Mouse (Mus musculus) midbrain, embryonic 13.5 days (tissue): ENCODE measurements at regions not wholly inside any gene's neighbourhood (a gene's known extent, or its start where the extent isn't known, plus 50 kb on each side); places are given as distances from the start of the nearest gene placed in this dataset.
A peak's percentile ranks its signal among the peaks of the same experiment; 100 is the strongest.

Experiments used
- ATAC-seq: fragments of 200-750 bp; cut with Nextera tagmentation; 2 replicates; pipeline ENCODE4 v1.8.0; 2017; ENCODE audit warnings: mild to moderate bottlenecking, moderate TSS enrichment, moderate library complexity
- H3K27ac ChIP-seq: fragments of 300-500 bp; sonication (generic); 2 replicates; pipeline ENCODE4 v1.5.1; 2015; ENCODE audit warnings: inconsistent platforms, mild to moderate bottlenecking, moderate library complexity
- H3K27me3 ChIP-seq: fragments of 300-500 bp; sonication (generic); 2 replicates; pipeline ENCODE4 v1.6.1; 2015; ENCODE audit warnings: mild to moderate bottlenecking, inconsistent platforms
- H3K36me3 ChIP-seq: fragments of 300-500 bp; sonication (generic); 2 replicates; pipeline ENCODE4 v1.6.1; 2015; ENCODE audit warnings: mild to moderate bottlenecking, inconsistent platforms
- H3K4me1 ChIP-seq: fragments of 300-500 bp; sonication (generic); replicated peaks from 2 replicates; pipeline ENCODE4 v1.6.1; 2015; ENCODE audit warnings: inconsistent platforms
- H3K4me2 ChIP-seq: fragments of 300-500 bp; sonication (generic); replicated peaks from 2 replicates; pipeline ENCODE4 v1.6.1; 2015; ENCODE audit warnings: moderate library complexity, mild to moderate bottlenecking, inconsistent platforms
- H3K4me3 ChIP-seq: fragments of 300-500 bp; sonication (generic); replicated peaks from 2 replicates; pipeline ENCODE4 v1.5.1; 2015; ENCODE audit warnings: mild to moderate bottlenecking, inconsistent platforms
- H3K9ac ChIP-seq: fragments of 300-500 bp; sonication (generic); replicated peaks from 2 replicates; pipeline ENCODE4 v1.6.1; 2015; ENCODE audit warnings: mild to moderate bottlenecking, inconsistent platforms
- H3K9me3 ChIP-seq: fragments of 300-500 bp; sonication (generic); 2 replicates; pipeline ENCODE4 v1.6.1; 2016; ENCODE audit warnings: mild to moderate bottlenecking, inconsistent platforms
- WGBS: fragments of 180-500 bp; shearing (Covaris S2); methylation state at CpG from one replicate; pipeline ENCODE4 v1.1.7; 2015; 5-methylcytosine and 5-hydroxymethylcytosine counted together

DNA sequence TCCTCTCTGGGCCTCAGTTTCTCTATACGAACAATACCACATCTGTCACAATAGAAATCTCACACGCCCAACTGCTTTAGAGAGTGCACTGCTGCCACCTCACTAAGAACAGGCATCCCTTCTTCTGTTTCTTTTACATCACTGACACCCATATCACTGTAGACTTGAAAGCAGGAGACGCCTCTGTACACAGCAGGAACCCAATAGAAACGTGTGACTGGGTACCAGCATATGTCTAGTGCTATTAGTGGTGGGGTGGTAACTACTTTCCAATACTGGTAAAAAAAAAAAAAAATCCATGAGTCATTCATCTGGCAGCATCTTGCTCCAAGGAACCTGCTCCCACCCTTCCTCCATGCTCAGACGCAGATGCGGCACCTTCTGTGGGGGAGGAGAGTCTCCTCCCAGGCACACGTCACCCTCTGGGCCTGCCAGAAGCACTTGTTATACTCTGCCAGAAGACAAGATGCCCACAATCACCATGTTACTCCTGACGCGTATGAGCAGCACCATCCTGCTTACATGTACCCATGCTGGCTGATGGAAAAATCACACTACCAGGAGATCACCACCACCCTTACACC is 151.3 kb upstream of the Plxna4 start:
- H3K4me3 ChIP-seq = no peak overlapping the region
- H3K27ac ChIP-seq = no peak overlapping the region
- no peak overlapping the region for H3K9ac ChIP-seq
- no peaks in the 10 kb centered on the region for H3K27me3 ChIP-seq
- H3K4me1 ChIP-seq = no peaks in the 10 kb centered on the region
- H3K36me3 ChIP-seq = no peaks in the 10 kb centered on the region
- H3K9me3 ChIP-seq = no peaks in the 10 kb centered on the region
- no peak for ATAC-seq
- WGBS = 91% methylated on average over 9 of the region's 9 CpGs
- no peak overlapping the region for H3K4me2 ChIP-seq

DNA sequence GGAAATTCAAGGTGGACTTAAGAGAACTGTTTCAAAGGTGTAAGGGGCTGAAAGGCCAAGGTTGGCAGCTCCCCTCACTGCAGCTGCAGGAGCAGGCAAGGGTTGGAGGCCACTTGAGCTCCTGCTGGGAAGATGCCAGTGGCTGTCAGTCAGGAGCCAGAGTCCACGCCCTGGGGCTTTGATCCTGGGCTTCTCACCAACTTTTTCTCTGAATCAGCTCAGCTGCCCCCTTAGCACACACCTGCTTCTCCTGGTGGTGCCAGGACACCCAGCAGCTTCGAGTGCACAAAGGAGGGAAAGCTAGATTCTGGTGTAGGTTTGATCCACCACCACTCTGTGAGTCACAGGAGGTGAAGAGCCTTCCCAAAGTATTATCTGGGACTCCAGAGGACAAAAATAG is 140.7 kb upstream of the Plxna4 start:
- WGBS = 20% methylated on average over 2 of the region's 2 CpGs
- H3K27ac ChIP-seq = no peak overlapping the region
- ATAC-seq = no peak

GRCm38 (mm10) chr6:32726571-32726970 is 138.6 kb upstream of the Plxna4 start:
- no peaks in the 10 kb centered on the region for H3K27me3 ChIP-seq
- no peak overlapping the region for H3K27ac ChIP-seq
- ATAC-seq = no peak
- no peaks in the 10 kb centered on the region; the same call in 1 of the 2 replicates for H3K4me1 ChIP-seq
- no peak overlapping the region for H3K4me2 ChIP-seq
- H3K9ac ChIP-seq = no peak overlapping the region
- no peak overlapping the region for H3K4me3 ChIP-seq
- H3K9me3 ChIP-seq = no peaks in the 10 kb centered on the region
- H3K36me3 ChIP-seq = no peaks in the 10 kb centered on the region

More for the DNA sequence above, 140.7 kb upstream of the Plxna4 start:
- Histone ChIP-seq H3K36me3 (no peaks in the 10 kb centered on the region), H3K9me3 (no peaks in the 10 kb centered on the region), H3K9ac (no peak overlapping the region), H3K4me3 (no peak overlapping the region), H3K27me3 (no peaks in the 10 kb centered on the region), H3K4me1 (no peaks in the 10 kb centered on the region; the same call in 1 of the 2 replicates), H3K4me2 (no peak overlapping the region)

GRCm38 (mm10) chr6:32717860-32718259 is 129.9 kb upstream of the Plxna4 start:
- Histone ChIP-seq H3K9ac (no peak overlapping the region), H3K4me3 (no peak overlapping the region), H3K27me3 (no peaks in the 10 kb centered on the region; the same call in 1 of the 2 replicates), H3K27ac (no peak overlapping the region), H3K4me1 (0 out of 2 replicates have a peak, but pooled peaks cover 3% of the 10 kb centered on the region), H3K36me3 (no peaks in the 10 kb centered on the region), H3K4me2 (no peak overlapping the region), H3K9me3 (no peaks in the 10 kb centered on the region)
- no peak for ATAC-seq
- WGBS = 83% methylated on average over 5 of the region's 5 CpGs

DNA sequence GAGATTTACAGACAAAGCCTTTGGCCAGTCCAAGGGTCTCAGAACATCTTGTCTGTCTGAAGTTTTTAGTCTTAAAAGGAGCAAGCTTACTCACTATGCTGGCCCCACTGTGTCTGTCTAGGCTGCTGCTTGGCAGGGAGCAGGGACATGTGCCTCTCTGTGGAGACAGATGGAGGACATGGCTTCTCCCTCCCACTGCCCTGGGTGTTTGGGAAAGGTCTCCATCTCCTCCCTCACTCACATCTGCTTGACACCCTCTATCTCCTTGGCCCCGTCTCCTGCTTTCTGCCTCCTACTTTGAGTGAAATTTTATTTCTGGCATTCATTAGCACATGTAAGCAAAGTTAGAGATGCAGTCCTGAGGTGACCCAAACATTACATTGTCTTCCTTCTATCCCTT is 127.1 kb upstream of the Plxna4 start:
- H3K4me3 ChIP-seq = no peak overlapping the region
- 95% methylated on average over 1 of the region's 1 CpGs for WGBS
- H3K4me2 ChIP-seq = no peak overlapping the region
- no peak overlapping the region for H3K9ac ChIP-seq
- H3K27ac ChIP-seq = no peak overlapping the region
- 0 out of 2 replicates have a peak, but pooled peaks cover 3% of the 10 kb centered on the region for H3K4me1 ChIP-seq
- no peaks in the 10 kb centered on the region for H3K36me3 ChIP-seq
- no peak for ATAC-seq
- H3K9me3 ChIP-seq = no peaks in the 10 kb centered on the region
- no peaks in the 10 kb centered on the region; the same call in 1 of the 2 replicates for H3K27me3 ChIP-seq

DNA sequence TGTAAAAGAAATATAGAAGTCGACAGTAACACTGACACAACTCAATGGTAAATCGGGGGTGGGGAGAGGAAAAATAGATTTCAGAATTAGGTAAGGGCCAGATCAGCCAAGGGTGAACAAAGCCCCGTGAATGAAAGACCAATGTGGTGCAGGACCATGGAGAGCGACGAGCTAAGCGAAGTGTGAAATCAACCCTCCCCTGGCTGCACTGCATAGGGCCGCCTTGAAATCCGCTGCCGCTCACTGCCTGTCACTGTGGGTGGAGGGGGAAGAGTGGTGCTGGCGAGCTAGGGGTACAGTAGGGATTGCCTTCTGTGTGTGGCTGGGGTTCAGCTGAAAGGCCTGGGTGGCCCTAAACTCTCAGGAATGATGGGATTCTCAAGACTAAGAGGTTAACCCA is 122.2 kb upstream of the Plxna4 start:
- Histone ChIP-seq H3K4me2 (no peak overlapping the region), H3K9ac (no peak overlapping the region), H3K27ac (no peak overlapping the region), H3K4me3 (no peak overlapping the region), H3K27me3 (peaks cover 4% of the 10 kb centered on the region; the same call in 1 of the 2 replicates), H3K36me3 (no peaks in the 10 kb centered on the region), H3K4me1 (0 out of 2 replicates have a peak, but pooled peaks cover 3% of the 10 kb centered on the region), H3K9me3 (no peaks in the 10 kb centered on the region)
- peak; percentile 62; the same call in 1 of the 2 replicates for ATAC-seq
- WGBS = 6% methylated on average over 10 of the region's 10 CpGs

DNA sequence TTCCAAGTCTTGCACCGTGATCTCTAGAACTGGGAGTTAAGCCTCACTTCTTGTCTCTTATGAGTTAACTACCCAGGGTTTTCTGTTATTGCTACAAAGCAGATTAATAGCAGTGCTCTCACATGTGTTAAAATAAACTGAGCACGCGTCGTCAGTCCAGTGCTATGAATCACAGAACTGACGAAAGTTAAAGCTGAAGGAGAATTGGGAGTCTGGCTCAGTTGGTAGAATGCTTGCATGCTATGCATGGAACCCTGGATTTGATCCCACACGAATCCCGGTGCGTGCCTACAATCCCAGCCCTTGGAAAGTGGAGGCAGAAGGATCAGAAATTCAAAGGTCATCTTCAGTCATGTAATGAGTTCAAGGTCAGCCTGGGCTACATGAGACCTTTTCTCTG is 121.6 kb upstream of the Plxna4 start:
- H3K27ac ChIP-seq = no peak overlapping the region
- no peaks in the 10 kb centered on the region for H3K36me3 ChIP-seq
- 89% methylated on average over 8 of the region's 8 CpGs for WGBS
- H3K4me3 ChIP-seq = no peak overlapping the region
- ATAC-seq = no peak
- no peak overlapping the region for H3K9ac ChIP-seq
- 0 out of 2 replicates have a peak, but pooled peaks cover 3% of the 10 kb centered on the region for H3K4me1 ChIP-seq
- H3K9me3 ChIP-seq = no peaks in the 10 kb centered on the region
- no peak overlapping the region for H3K4me2 ChIP-seq
- H3K27me3 ChIP-seq = peaks cover 4% of the 10 kb centered on the region; the same call in 1 of the 2 replicates

DNA sequence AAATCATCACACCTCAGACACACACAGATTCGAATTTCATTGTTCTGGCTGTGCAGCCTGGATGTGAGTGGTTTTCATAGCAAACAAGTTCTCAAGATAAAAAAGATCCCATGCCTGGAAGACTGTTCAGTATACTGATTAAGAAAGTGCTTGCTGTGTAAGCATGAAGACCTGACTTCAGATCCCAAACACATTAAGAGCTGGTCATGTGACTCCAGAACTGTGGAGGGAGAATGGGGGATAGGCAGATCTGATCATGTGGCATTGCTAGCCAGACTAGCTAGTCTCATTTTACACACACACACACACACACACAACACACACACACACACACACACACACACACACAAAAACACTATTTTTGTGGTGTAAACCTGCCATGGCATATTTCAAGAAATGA is 119.4 kb upstream of the Plxna4 start:
- Histone ChIP-seq H3K4me3 (no peak overlapping the region), H3K27ac (no peak overlapping the region), H3K9me3 (no peaks in the 10 kb centered on the region), H3K36me3 (no peaks in the 10 kb centered on the region), H3K4me2 (no peak overlapping the region), H3K4me1 (no peaks in the 10 kb centered on the region), H3K9ac (no peak overlapping the region), H3K27me3 (0 out of 2 replicates have a peak, but pooled peaks cover 4% of the 10 kb centered on the region)
- no peak for ATAC-seq
- WGBS = 84% methylated on average over 1 of the region's 1 CpGs

GRCm38 (mm10) chr6:32706376-32706775 is 118.4 kb upstream of the Plxna4 start:
- Histone ChIP-seq H3K9ac (no peak overlapping the region), H3K27ac (no peak overlapping the region), H3K4me3 (no peak overlapping the region), H3K27me3 (0 out of 2 replicates have a peak, but pooled peaks cover 4% of the 10 kb centered on the region), H3K9me3 (no peaks in the 10 kb centered on the region), H3K36me3 (no peaks in the 10 kb centered on the region), H3K4me2 (no peak overlapping the region), H3K4me1 (no peaks in the 10 kb centered on the region)
- 35% methylated on average over 1 of the region's 1 CpGs for WGBS
- no peak for ATAC-seq

- no peak overlapping the region for H3K4me2 ChIP-seq
- no peak overlapping the region for H3K4me3 ChIP-seq
- no peaks in the 10 kb centered on the region for H3K36me3 ChIP-seq
- no peak overlapping the region for H3K9ac ChIP-seq
- 85% methylated on average over 8 of the region's 8 CpGs for WGBS
- H3K4me1 ChIP-seq = no peaks in the 10 kb centered on the region
- no peak overlapping the region for H3K27ac ChIP-seq
- no peaks in the 10 kb centered on the region for H3K9me3 ChIP-seq
- H3K27me3 ChIP-seq = no peaks in the 10 kb centered on the region
- no peak for ATAC-seq
Observed at GRCm38 (mm10) chr6:32703466-32703865, 115.5 kb upstream of the Plxna4 start.

DNA sequence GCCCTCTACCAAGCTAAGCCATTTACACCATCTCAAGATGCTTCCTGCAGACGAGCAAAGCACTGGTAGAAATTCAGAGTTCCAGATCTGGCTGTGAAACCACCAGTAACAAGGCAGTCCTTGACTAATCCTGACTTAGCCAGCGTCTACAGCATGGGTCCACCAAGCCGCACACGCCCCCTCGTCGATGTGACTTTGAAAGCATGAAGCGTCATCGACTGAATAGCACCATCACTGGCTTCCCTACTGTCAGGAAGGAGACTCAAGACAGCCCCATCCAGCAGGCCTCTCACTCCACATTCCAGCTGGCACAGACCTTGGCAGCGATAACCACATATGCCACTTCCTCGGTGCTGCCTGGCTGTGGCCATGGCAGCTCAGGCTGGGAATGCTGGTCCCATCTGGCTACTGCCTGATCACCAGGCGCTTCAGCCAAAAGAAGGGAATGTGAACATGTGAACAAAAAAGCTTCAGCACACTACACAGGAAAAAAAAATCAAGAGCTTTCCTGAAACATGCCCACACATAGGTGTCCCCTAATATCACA is 114.3 kb upstream of the Plxna4 start:
- no peaks in the 10 kb centered on the region for H3K4me1 ChIP-seq
- H3K27ac ChIP-seq = no peak overlapping the region
- no peak overlapping the region for H3K4me3 ChIP-seq
- no peaks in the 10 kb centered on the region for H3K36me3 ChIP-seq
- no peak overlapping the region for H3K9ac ChIP-seq
- no peak for ATAC-seq
- H3K9me3 ChIP-seq = no peaks in the 10 kb centered on the region
- H3K4me2 ChIP-seq = no peak overlapping the region
- 89% methylated on average over 11 of the region's 11 CpGs for WGBS
- H3K27me3 ChIP-seq = no peaks in the 10 kb centered on the region

DNA sequence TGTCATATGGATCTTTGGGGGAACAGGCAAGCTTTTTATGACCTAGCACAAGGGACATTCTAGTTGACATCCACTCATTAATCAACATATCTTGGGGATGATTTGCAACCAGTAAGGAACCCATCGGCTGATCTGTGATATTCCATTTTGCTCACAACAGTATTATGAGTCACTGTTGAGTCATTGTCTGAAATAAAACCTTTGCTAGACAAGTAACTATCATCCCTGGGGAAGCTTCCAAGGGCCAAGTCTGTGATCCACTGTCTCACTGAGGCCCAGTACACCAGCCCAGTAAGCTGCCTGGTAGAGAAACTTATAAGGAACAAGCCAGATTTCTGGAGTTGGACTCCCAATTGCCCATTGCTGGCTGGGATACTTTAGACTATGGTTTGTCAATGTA is 111.8 kb upstream of the Plxna4 start:
- Histone ChIP-seq H3K9ac (no peak overlapping the region), H3K36me3 (no peaks in the 10 kb centered on the region), H3K9me3 (no peaks in the 10 kb centered on the region), H3K4me2 (no peak overlapping the region), H3K4me1 (no peaks in the 10 kb centered on the region), H3K27ac (no peak overlapping the region), H3K27me3 (no peaks in the 10 kb centered on the region), H3K4me3 (no peak overlapping the region)
- ATAC-seq = no peak
- WGBS = 100% methylated on average over 1 of the region's 1 CpGs
